Mouse (Mus musculus) forebrain, embryonic 11.5 days (tissue): ENCODE measurements around the gene Sorcs3. TPM values are rescaled to one million over a fixed set of nuclear protein-coding genes. Genes with fewer than 3 reads are reported as not detected.

Source experiments
- ATAC-seq: fragments of 200-750 bp; cut with Nextera tagmentation; replicated peaks from 2 replicates; pipeline ENCODE4 v1.8.0; 2017; ENCODE audit warnings: moderate TSS enrichment; ENCODE audit not compliant: low FRiP score
- DNase-seq: peaks from one replicate; pipeline ENCODE4 v3.0.0-alpha.2; 2017; ENCODE audit warnings: low spot score
- H3K27ac ChIP-seq: fragments of 300-500 bp; sonication (generic); 2 replicates; pipeline ENCODE4 v1.5.1; 2014; ENCODE audit warnings: low read depth, low read length
- H3K27me3 ChIP-seq: fragments of 300-500 bp; sonication (generic); 2 replicates; pipeline ENCODE4 v1.6.1; 2014; ENCODE audit warnings: mild to moderate bottlenecking, low read length, mixed read lengths; ENCODE audit not compliant: control insufficient read depth, insufficient read depth
- H3K36me3 ChIP-seq: fragments of 300-500 bp; sonication (generic); 2 replicates; pipeline ENCODE4 v1.6.1; 2014; ENCODE audit warnings: mild to moderate bottlenecking, low read length, moderate library complexity, mixed read lengths; ENCODE audit not compliant: control insufficient read depth, insufficient read depth
- H3K4me1 ChIP-seq: fragments of 300-500 bp; sonication (generic); replicated peaks from 2 replicates; pipeline ENCODE4 v1.6.1; 2014; ENCODE audit warnings: low read length, mixed read lengths; ENCODE audit not compliant: control insufficient read depth, insufficient read depth
- H3K4me2 ChIP-seq: fragments of 300-500 bp; sonication (generic); 2 replicates; pipeline ENCODE4 v1.6.1; 2014; ENCODE audit warnings: low read depth, mild to moderate bottlenecking, low read length, moderate library complexity, mixed read lengths; ENCODE audit not compliant: severe bottlenecking
- H3K4me3 ChIP-seq: fragments of 300-500 bp; sonication (generic); 2 replicates; pipeline ENCODE4 v1.5.1; 2014; ENCODE audit warnings: low read depth, low read length
- H3K9ac ChIP-seq: fragments of 300-500 bp; sonication (generic); 2 replicates; pipeline ENCODE4 v1.6.1; 2014; ENCODE audit warnings: low read length
- H3K9me3 ChIP-seq: fragments of 300-500 bp; sonication (generic); 2 replicates; pipeline ENCODE4 v1.6.1; 2016; ENCODE audit warnings: low read length, mixed read lengths; ENCODE audit not compliant: control insufficient read depth
- WGBS: fragments of 180-500 bp; shearing (Covaris S2); extraction: QIAGEN DNeasy Blood & Tissue Kit; methylation state at CpG from one replicate; pipeline ENCODE4 v1.1.7; 2014; 5-methylcytosine and 5-hydroxymethylcytosine counted together
- polyA plus RNA-seq: library from polyadenylated mRNA; unstranded; fragments of >200 nt; fragmentation: Nextera tagmentation; extraction: Ambion mirVana; gene quantifications from 2 replicates; pipeline ENCODE4 v1.2.1, GENCODE M21; 2014

Gene Sorcs3
- polyA plus RNA-seq, 1 experiment from 2014 or later = 2.1 TPM

DNA sequence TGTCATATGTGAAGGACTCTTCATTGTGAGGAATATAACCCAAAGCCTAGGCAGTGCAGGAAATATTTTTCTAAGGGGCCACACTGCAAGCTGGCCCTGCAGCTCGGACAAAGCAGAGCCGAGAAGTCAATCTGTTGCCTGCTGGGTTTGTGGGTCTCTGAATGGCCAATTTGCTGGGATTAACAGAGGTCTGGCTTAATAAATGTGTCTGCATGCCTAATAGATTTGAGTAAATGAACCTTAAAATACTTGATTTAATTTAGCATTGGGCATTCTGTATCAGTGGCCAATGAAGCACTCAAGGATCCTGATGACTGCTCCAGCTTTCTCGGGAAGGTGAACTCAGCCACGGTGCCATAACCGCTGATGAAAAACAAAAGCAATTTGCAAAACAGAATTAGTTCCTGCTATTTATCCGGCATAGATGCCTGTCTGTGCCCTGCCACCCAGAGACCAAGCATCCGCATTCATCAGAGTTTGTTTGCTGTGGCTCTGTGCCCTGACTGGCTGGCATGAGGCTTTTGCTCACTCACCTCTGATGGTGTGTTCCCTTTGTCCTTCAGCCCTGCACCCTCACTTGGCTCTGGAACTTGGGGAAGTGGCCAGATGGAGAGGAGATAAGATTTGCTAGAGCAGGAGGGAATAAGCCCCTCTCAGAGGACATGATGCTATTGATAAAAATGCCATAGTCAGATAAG lies 576.3 kb downstream of the Sorcs3 start:
- H3K4me2 ChIP-seq = no peak overlapping the region
- WGBS = 19% methylated on average over 7 of the region's 7 CpGs
- no peaks in the 10 kb centered on the region for H3K9me3 ChIP-seq
- no peak overlapping the region for H3K9ac ChIP-seq
- no peak overlapping the region for H3K4me3 ChIP-seq
- no peaks in the 10 kb centered on the region for H3K36me3 ChIP-seq
- peaks cover 2% of the 10 kb centered on the region; the same call in 1 of the 2 replicates for H3K4me1 ChIP-seq
- no peak for DNase-seq
- no peak for ATAC-seq
- no peak overlapping the region for H3K27ac ChIP-seq
- peaks cover 2% of the 10 kb centered on the region; the same call in 1 of the 2 replicates for H3K27me3 ChIP-seq

DNA sequence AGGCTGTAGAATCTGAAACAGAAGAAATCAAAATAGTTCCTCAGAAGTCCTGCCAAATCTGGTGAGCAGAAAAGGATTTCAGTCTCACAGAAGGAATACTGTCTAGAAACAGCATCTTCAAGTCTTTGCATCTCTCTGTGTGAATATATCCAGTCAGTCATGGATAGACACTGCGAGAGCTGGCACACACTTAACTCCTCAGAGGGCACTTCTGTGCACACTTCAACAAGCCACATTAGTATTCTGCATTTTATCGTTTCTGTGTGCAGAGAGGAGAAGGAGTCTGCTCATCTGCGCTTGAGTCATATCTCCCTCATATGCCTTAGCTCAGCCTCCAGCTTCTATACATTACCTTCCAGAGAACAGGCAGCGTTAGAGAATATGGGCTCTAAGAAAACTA lies 581.4 kb downstream of the Sorcs3 start:
- H3K36me3 ChIP-seq = no peaks in the 10 kb centered on the region
- no peak overlapping the region for H3K4me2 ChIP-seq
- no peaks in the 10 kb centered on the region for H3K27me3 ChIP-seq
- no peak overlapping the region for H3K9ac ChIP-seq
- H3K4me1 ChIP-seq = no peaks in the 10 kb centered on the region
- H3K9me3 ChIP-seq = no peaks in the 10 kb centered on the region
- no peak overlapping the region for H3K27ac ChIP-seq
- DNase-seq = no peak
- no peak for ATAC-seq
- no peak overlapping the region for H3K4me3 ChIP-seq
- 89% methylated on average over 4 of the region's 4 CpGs for WGBS

DNA sequence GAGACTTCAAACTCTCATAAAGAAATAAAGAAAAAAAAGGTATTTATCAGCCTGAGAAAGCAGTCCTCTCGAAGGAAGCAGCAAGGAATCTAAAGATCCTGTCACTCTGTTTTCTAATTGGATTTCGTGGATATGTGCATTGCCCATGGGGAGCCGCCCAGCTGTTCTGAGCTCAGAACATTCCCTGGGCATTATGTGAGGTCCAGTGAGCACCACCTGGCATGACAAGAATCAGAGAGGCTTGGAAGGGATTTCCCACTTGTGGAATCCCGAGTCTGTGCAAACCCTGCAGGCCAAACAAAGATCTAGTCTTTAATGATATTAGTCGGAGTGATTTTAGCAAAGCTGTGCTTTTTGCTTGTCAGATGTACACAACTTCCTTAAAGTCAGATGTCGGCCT lies 598.7 kb downstream of the Sorcs3 start:
- no peaks in the 10 kb centered on the region for H3K27me3 ChIP-seq
- H3K4me3 ChIP-seq = no peak overlapping the region
- no peak overlapping the region for H3K9ac ChIP-seq
- no peak overlapping the region for H3K4me2 ChIP-seq
- no peaks in the 10 kb centered on the region for H3K9me3 ChIP-seq
- peaks cover 4% of the 10 kb centered on the region; the same call in 1 of the 2 replicates for H3K4me1 ChIP-seq
- WGBS = 19% methylated on average over 6 of the region's 6 CpGs
- peak; percentile 54 for DNase-seq
- no peaks in the 10 kb centered on the region for H3K36me3 ChIP-seq
- ATAC-seq = peak; percentile 55; the same call in 1 of the 2 replicates
- no peak overlapping the region for H3K27ac ChIP-seq

DNA sequence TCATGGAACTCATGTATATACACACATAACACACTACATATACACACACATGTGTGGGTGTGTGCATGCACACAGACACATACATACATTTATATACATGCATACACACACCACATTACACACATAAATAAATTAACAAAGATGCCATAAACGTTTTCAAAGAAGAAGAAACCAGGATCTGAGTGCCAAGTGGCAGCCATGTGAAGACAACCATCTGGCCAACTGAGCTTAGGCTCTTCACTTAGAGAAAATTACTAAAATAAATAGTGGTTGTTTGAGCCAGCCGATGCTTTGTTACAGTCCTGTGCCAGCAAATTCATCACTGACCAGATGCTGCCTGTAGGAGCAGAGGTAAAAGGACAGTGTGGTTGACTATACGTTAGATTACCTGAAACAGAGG lies 605.7 kb downstream of the Sorcs3 start:
- Histone ChIP-seq H3K27me3 (no peaks in the 10 kb centered on the region), H3K36me3 (no peaks in the 10 kb centered on the region), H3K4me3 (no peak overlapping the region), H3K4me1 (no peaks in the 10 kb centered on the region), H3K9me3 (no peaks in the 10 kb centered on the region), H3K4me2 (no peak overlapping the region), H3K9ac (no peak overlapping the region), H3K27ac (no peak overlapping the region)
- ATAC-seq (no peak), DNase-seq (no peak)
- 74% methylated on average over 3 of the region's 3 CpGs for WGBS

DNA sequence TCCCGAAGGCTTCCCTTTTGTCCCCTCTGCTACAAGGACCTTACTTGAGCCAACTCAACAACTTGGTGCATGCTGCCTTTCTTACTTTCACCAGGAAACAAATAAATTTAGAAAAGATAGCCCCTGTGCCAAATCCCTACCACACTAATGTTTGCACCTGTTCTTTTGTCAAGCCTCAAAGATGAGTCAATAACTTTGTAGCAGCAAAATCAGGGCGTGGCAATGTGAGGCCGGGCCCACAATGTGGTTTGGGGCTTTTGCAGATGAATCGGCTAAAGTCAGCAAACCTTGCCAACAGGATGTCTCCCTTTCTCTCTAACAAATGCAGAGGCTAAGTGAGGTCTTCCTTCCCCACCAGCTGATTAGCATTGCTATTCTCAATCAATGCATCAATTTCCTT lies 608.0 kb downstream of the Sorcs3 start:
- ATAC-seq (no peak), DNase-seq (no peak)
- Histone ChIP-seq H3K27ac (no peak overlapping the region), H3K4me1 (no peaks in the 10 kb centered on the region), H3K36me3 (no peaks in the 10 kb centered on the region), H3K27me3 (no peaks in the 10 kb centered on the region), H3K9me3 (no peaks in the 10 kb centered on the region), H3K4me3 (no peak overlapping the region), H3K9ac (no peak overlapping the region), H3K4me2 (no peak overlapping the region)
- 93% methylated on average over 4 of the region's 4 CpGs for WGBS

DNA sequence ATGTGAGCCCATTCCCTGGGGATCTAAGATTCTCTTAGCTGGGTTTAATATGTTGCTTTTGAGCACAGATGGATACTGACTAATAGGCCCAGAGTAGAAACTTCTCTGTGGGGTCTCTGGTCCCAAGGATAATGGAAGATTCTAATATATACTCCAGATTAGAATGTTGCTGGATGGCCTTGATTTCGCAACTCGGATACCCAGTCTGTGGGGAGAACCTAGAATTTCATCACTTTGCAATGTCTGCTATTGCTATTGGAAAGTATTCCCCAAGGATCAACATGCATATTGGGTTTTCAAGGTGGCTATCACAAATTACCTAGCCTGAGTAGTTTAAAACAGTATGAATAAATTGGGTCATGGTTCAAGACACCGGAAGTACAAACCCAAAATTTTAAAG lies 609.2 kb downstream of the Sorcs3 start:
- Histone ChIP-seq H3K27ac (no peak overlapping the region), H3K4me3 (no peak overlapping the region), H3K4me1 (no peaks in the 10 kb centered on the region), H3K4me2 (no peak overlapping the region), H3K9me3 (no peaks in the 10 kb centered on the region), H3K27me3 (no peaks in the 10 kb centered on the region), H3K9ac (no peak overlapping the region), H3K36me3 (no peaks in the 10 kb centered on the region)
- ATAC-seq (no peak), DNase-seq (no peak)
- 99% methylated on average over 3 of the region's 3 CpGs for WGBS

DNA sequence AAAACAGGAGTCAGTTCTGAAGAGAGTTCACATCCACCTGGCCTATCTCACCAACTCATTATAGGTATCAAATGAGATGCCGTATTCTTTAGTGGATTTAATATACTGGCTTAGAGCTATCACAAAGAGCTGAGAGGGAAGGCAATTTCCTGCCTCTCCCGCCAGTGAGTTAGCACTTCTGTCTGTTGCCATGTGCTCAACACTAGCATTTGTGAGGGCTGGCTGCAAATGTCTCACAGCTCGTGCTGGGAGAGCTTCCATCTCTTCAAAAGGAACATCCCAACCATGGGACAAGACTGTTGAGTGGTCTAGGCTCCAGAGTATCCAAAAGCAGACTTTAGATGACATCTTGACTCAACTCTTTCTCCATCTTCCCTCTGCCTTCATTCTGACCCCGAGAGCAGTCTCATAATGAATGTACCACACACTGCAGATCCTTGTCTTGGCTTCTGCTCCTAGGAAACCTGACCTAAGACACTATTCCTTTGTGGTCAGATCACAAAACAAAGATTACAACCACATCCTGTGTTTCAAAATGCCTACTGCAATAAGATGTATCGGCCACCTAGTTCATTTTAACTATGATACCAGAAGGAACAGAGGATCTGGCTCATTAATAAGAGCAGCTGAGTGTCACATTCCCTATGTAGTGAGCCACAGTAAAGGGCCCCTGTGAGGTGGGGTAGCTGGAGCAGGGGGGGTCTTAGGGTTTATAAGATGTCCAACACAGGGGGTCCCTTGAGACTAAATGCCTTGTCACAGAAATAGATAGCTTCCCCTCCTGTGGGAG lies 614.9 kb downstream of the Sorcs3 start:
- H3K27me3 ChIP-seq = no peaks in the 10 kb centered on the region
- no peaks in the 10 kb centered on the region for H3K9me3 ChIP-seq
- no peak overlapping the region for H3K9ac ChIP-seq
- no peaks in the 10 kb centered on the region for H3K4me1 ChIP-seq
- DNase-seq = no peak
- no peak overlapping the region for H3K27ac ChIP-seq
- WGBS = 81% methylated on average over 5 of the region's 5 CpGs
- no peak overlapping the region for H3K4me2 ChIP-seq
- H3K36me3 ChIP-seq = no peaks in the 10 kb centered on the region
- ATAC-seq = no peak
- H3K4me3 ChIP-seq = no peak overlapping the region

DNA sequence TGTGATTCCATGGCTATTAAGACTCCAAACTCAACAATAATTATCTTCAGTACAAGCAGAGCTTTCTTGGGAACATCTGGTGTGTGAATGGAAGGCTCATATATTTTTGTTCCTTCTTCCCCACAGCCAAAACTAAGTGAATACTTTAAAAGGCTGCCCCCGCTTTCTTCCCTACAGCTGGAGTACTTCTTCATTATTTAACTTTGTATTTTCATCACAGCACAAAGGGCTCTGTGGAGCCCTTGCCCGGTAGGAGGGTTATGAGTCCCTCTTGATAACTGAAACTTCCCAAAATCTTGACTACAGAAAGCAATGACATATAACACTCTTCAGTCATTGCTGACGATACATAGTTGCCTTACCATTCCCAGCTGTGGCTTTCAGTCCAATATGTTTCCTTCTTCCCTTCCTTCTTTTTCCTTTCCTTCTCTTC lies 615.5 kb downstream of the Sorcs3 start:
- Histone ChIP-seq H3K9me3 (no peaks in the 10 kb centered on the region), H3K36me3 (no peaks in the 10 kb centered on the region), H3K4me1 (no peaks in the 10 kb centered on the region), H3K4me2 (no peak overlapping the region), H3K27me3 (no peaks in the 10 kb centered on the region), H3K9ac (no peak overlapping the region), H3K4me3 (no peak overlapping the region), H3K27ac (no peak overlapping the region)
- ATAC-seq (no peak), DNase-seq (no peak)
- 72% methylated on average over 3 of the region's 3 CpGs for WGBS
